Mouse (Mus musculus): ENCODE data around the gene Spata46. TPM values are rescaled to one million over a fixed set of nuclear protein-coding genes. Genes with fewer than 3 reads are reported as not detected.

The Spata46 gene
- not detected in 4 replicates for total RNA-seq (2023; ENCODE audit: inconsistent age)

DNA sequence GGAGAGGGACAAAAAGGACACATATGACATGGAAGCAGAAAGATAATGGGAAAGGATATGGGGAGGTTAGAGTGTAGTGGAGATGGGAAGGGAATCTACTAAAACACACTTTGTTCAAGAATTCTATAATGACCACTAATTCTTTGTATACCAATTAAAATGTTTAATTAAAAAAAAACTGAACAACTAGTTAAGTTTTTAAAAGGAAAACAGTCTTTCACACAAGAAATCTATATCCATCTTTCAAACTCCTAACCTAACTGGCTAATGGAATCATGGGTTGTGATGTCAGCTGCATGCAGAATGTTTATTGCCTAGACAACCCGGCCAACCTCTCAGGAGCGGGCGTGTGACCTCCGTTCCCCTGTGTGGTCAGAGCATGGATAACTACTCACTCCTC is at the start of gene Spata46:
TSS of gene Spata46 (plus strand) at position 301 of the 400 bp plus-strand sequence.

DNA sequence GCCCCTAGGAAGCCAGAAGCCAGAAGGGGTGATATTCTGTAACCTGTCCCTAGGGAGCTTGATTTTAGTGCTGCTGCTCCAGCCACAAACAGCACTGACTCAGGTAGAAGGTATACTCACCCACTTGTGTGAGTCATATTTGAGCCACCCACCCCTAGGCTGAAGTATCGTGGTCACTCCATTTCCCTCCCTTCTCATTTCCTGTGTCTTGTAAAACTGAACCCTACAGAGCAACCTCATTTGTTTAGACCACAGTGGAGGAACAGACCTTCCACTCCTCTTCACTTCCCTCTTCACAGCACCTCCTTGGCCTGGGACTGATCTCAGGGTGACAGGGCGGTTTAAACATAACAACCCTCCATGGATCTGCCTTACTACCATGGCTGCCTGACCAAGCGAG is 31.6 kb upstream of the Spata46 start, which contains the start of gene Sh2d1b1:
TSS of gene Sh2d1b1 (plus strand) at position 305 of the 400 bp plus-strand sequence.

DNA sequence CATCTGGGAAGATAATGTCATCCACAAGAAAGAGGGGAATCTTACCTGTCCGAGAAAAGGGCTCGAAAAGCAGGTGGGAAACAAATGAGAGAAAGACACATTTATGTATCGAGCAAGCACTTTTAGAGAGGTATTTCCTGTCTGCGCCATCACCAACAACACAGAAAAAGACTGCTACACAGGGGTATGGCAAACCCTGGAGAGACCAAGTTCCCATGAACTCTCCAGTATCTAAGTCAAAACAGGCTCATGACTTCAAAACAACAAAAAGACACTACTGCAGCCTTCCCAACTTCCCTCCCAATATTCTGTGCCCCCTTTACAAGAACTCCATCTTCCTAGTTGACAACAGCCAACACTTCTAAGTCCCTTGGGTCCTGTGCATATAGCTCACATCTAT is 2.4 kb upstream of the Spata46 start, which contains the start of gene Gm7694:
TSS of gene Gm7694 (minus strand) at position 101 of the 400 bp plus-strand sequence.

Other genes with a start within 250 kb of the Spata46 start
- gene Ddr2, start 198.0 kb upstream of the Spata46 start, total RNA-seq (2023; ENCODE audit: inconsistent age), result 0.09 to 0.29 TPM in 2 of 4 replicates, not detected in the others
- 51.1 to 70.5 TPM (median 64.7 TPM) in 4 replicates for gene Uap1, start 133.8 kb upstream of the Spata46 start, total RNA-seq (2023; ENCODE audit: inconsistent age)
- gene Uhmk1, start 93.4 kb upstream of the Spata46 start, total RNA-seq (2023; ENCODE audit: inconsistent age), result 62.7 to 66.6 TPM (median 64.7 TPM) in 4 replicates
- not detected in 4 replicates for gene Sh2d1b2, start 76.1 kb upstream of the Spata46 start, total RNA-seq (2023; ENCODE audit: inconsistent age)
- gene Sh2d1b1, start 31.5 kb upstream of the Spata46 start, total RNA-seq (2023; ENCODE audit: inconsistent age), result 0.96 to 2.0 TPM (median 1.1 TPM) in 4 replicates
- gene Gm7694, start 2.5 kb upstream of the Spata46 start, total RNA-seq (2023; ENCODE audit: inconsistent age), result 0.27 TPM in 1 of 4 replicates, not detected in the others

Data from B cell, adult (primary cell).